Mouse (Mus musculus): ENCODE results near the gene Gm1123. TPM values are rescaled to one million over a fixed set of nuclear protein-coding genes. Genes with fewer than 3 reads are reported as not detected.

Gm1123 gene
- total and polyA plus RNA-seq, 3 experiments: 0.05 TPM; not detected in 2

- Histone ChIP-seq H3K27me3 (ENCODE audit: insufficient read depth, low read length) (no peaks in the 10 kb centered on the region), H3K9me3 (replicated peaks) (no peaks in the 10 kb centered on the region), H3K4me3 (ENCODE audit: low read depth, low read length) (no peak overlapping the region), H3K36me3 (replicated peaks) (peaks cover 88% of the 10 kb centered on the region), H3K4me1 (ENCODE audit: insufficient read depth, low read depth, low read length) (peaks cover 5% of the 10 kb centered on the region; the same call in 1 of the 2 replicates)
- DNase-seq (ENCODE audit: low spot score) (no peak), ATAC-seq (ENCODE audit: extremely low read depth, insufficient number of reproducible peaks, low FRiP score, poor library complexity, severe bottlenecking) (no peak)
- TF ChIP-seq CTCF (IDR thresholded peaks at IDR 0.05; ENCODE audit: low read depth, low read length) (no peak), TAL1 (conservative IDR thresholded peaks at IDR 0.05; ENCODE audit: low read depth, low read length) (no peak), POLR2AphosphoS5 (IDR thresholded peaks at IDR 0.05; ENCODE audit: insufficient replicate concordance, low read depth, low read length) (no peak)
Observed at GRCm38 (mm10) chr9:99044761-99045160, 9.2 kb upstream of the Gm1123 start.

DNA sequence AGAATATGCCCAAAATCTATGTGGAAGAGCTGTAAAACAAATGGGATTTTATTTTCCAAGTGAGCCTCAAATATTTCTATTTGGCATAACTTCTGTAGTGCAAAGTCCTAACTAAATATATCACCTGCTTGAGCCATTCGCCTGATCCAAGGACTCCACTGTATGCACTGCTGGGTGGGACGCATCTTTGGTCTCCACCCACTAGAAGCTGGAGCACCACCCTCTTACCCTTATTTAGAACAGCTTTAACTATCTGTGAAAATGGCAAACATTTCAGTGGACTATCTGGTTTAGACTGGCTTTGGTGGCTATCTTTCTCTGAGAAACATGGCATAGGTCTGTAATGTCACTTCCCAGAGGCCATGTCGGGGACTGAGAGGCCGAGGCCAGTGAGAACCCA, 7.1 kb upstream of the Gm1123 start:
- Histone ChIP-seq H3K4me3 (ENCODE audit: low read depth, low read length) (no peak overlapping the region), H3K27me3 (ENCODE audit: insufficient read depth, low read length) (no peaks in the 10 kb centered on the region), H3K36me3 (replicated peaks) (peaks cover 88% of the 10 kb centered on the region), H3K4me1 (ENCODE audit: insufficient read depth, low read depth, low read length) (peaks cover 5% of the 10 kb centered on the region; the same call in 1 of the 2 replicates), H3K9me3 (replicated peaks) (no peaks in the 10 kb centered on the region)
- ATAC-seq (ENCODE audit: extremely low read depth, insufficient number of reproducible peaks, low FRiP score, poor library complexity, severe bottlenecking): no peak
- no peak for TF ChIP-seq GATA1 (IDR thresholded peaks at IDR 0.05; ENCODE audit: borderline replicate concordance, low read length)
- no peak for TF ChIP-seq TAL1 (conservative IDR thresholded peaks at IDR 0.05; ENCODE audit: low read depth, low read length)
- TF ChIP-seq CTCF (IDR thresholded peaks at IDR 0.05; ENCODE audit: low read depth, low read length): no peak
- no peak for TF ChIP-seq POLR2AphosphoS5 (IDR thresholded peaks at IDR 0.05; ENCODE audit: insufficient replicate concordance, low read depth, low read length)
- TF ChIP-seq GATA2 (IDR thresholded peaks at IDR 0.05; ENCODE audit: borderline replicate concordance, low read depth, low read length): no peak
- no peak for DNase-seq (ENCODE audit: low spot score)

GRCm38 (mm10) chr9:99041994-99042393, 6.5 kb upstream of the Gm1123 start:
- no peak for TF ChIP-seq POLR2AphosphoS5 (IDR thresholded peaks at IDR 0.05; ENCODE audit: insufficient replicate concordance, low read depth, low read length)
- TF ChIP-seq CTCF (IDR thresholded peaks at IDR 0.05; ENCODE audit: low read depth, low read length): no peak
- TF ChIP-seq TAL1 (conservative IDR thresholded peaks at IDR 0.05; ENCODE audit: low read depth, low read length): no peak
- TF ChIP-seq GATA2 (IDR thresholded peaks at IDR 0.05; ENCODE audit: borderline replicate concordance, low read depth, low read length): no peak
- TF ChIP-seq GATA1 (IDR thresholded peaks at IDR 0.05; ENCODE audit: borderline replicate concordance, low read length): no peak
- Histone ChIP-seq H3K36me3 (replicated peaks) (peaks cover 88% of the 10 kb centered on the region), H3K4me3 (ENCODE audit: low read depth, low read length) (no peak overlapping the region), H3K27me3 (ENCODE audit: insufficient read depth, low read length) (no peaks in the 10 kb centered on the region), H3K9me3 (replicated peaks) (no peaks in the 10 kb centered on the region), H3K4me1 (ENCODE audit: insufficient read depth, low read depth, low read length) (peaks cover 11% of the 10 kb centered on the region; the same call in 1 of the 2 replicates)
- ATAC-seq (ENCODE audit: extremely low read depth, insufficient number of reproducible peaks, low FRiP score, poor library complexity, severe bottlenecking): no peak
- DNase-seq (ENCODE audit: low spot score): no peak

DNA sequence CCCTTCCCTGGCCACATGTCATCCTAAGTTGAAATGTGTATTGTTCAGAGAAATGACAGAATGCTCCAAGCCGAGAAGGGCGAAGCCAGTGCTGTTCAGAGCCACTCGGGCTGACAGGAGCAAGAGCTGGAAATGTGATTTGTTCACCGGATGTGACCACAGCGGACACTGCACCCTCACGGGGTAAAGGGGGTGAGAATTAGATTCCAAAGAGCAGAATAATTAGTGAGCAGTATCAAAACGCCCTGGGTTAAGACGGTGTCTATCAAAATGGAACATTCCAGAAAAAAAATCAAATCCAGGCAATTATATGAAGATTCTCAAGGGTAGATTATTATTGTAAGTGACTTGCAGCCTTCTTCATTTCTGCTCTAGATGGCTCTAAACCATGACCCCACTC, 1.4 kb downstream of the Gm1123 start:
- no peaks in the 10 kb centered on the region for H3K9me3 ChIP-seq (replicated peaks)
- DNase-seq (ENCODE audit: low spot score) (no peak), ATAC-seq (ENCODE audit: extremely low read depth, insufficient number of reproducible peaks, low FRiP score, poor library complexity, severe bottlenecking) (no peak)
- peaks cover 34% of the 10 kb centered on the region for H3K36me3 ChIP-seq (replicated peaks)
- H3K4me1 ChIP-seq (ENCODE audit: insufficient read depth, low read depth, low read length): peaks cover 21% of the 10 kb centered on the region
- H3K4me3 ChIP-seq (ENCODE audit: low read depth, low read length): no peak overlapping the region
- peaks cover 5% of the 10 kb centered on the region for H3K27me3 ChIP-seq (ENCODE audit: insufficient read depth, low read length)
- TF ChIP-seq POLR2AphosphoS5 (IDR thresholded peaks at IDR 0.05; ENCODE audit: insufficient replicate concordance, low read depth, low read length) (no peak), GATA2 (IDR thresholded peaks at IDR 0.05; ENCODE audit: borderline replicate concordance, low read depth, low read length) (no peak), GATA1 (IDR thresholded peaks at IDR 0.05; ENCODE audit: borderline replicate concordance, low read length) (no peak), CTCF (IDR thresholded peaks at IDR 0.05; ENCODE audit: low read depth, low read length) (no peak), TAL1 (conservative IDR thresholded peaks at IDR 0.05; ENCODE audit: low read depth, low read length) (no peak)

DNA sequence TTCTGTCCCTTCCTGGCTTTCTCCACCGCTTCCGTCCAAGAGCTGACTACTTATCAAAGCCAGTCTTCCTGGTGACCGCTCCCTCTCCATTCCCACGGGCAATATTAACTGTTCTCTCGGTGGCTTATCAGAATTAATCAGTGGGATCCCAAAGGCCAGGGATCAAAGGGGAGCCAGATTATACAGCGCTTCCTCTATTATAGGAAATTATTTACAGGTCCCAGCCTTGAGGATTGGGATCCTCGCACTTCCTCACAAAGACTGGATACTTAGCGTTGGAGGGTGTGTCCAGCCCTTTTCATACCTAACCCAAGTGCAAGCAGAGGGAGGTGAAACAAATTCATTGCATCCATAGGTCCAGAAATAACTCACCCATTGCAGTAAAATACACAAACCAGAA, 3.5 kb downstream of the Gm1123 start:
- no peak for DNase-seq (ENCODE audit: low spot score)
- H3K4me3 ChIP-seq (ENCODE audit: low read depth, low read length): no peak overlapping the region
- peaks cover 10% of the 10 kb centered on the region for H3K27me3 ChIP-seq (ENCODE audit: insufficient read depth, low read length)
- ATAC-seq (ENCODE audit: extremely low read depth, insufficient number of reproducible peaks, low FRiP score, poor library complexity, severe bottlenecking): no peak
- peaks cover 15% of the 10 kb centered on the region for H3K4me1 ChIP-seq (ENCODE audit: insufficient read depth, low read depth, low read length)
- H3K36me3 ChIP-seq (replicated peaks): peaks cover 17% of the 10 kb centered on the region
- TF ChIP-seq TAL1 (conservative IDR thresholded peaks at IDR 0.05; ENCODE audit: low read depth, low read length) (no peak), CTCF (IDR thresholded peaks at IDR 0.05; ENCODE audit: low read depth, low read length) (no peak), POLR2AphosphoS5 (IDR thresholded peaks at IDR 0.05; ENCODE audit: insufficient replicate concordance, low read depth, low read length) (no peak), GATA2 (IDR thresholded peaks at IDR 0.05; ENCODE audit: borderline replicate concordance, low read depth, low read length) (no peak), GATA1 (IDR thresholded peaks at IDR 0.05; ENCODE audit: borderline replicate concordance, low read length) (no peak)
- no peaks in the 10 kb centered on the region for H3K9me3 ChIP-seq (replicated peaks)

DNA sequence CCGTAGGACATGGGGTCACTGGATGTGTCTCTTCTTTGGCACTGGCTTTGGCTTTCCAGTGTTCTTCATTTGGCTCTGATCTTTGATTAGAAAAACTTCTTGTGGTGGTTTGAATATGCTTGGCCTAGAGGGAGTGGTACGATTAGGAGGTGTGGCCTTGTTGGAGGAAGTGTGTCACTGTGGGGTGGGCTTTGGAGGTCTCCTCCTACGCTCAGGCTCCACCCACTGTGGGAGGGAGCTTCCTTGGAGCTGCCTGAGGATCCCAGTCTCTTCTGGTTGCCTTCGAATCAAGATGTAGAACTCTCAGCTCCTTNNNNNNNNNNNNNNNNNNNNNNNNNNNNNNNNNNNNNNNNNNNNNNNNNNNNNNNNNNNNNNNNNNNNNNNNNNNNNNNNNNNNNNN, 13.8 kb downstream of the Gm1123 start:
- no peaks in the 10 kb centered on the region for H3K9me3 ChIP-seq (replicated peaks)
- H3K27me3 ChIP-seq (ENCODE audit: insufficient read depth, low read length): peaks cover 12% of the 10 kb centered on the region; the same call in 1 of the 2 replicates
- no peaks in the 10 kb centered on the region for H3K36me3 ChIP-seq (replicated peaks)
- DNase-seq (ENCODE audit: low spot score): no peak
- no peak overlapping the region for H3K4me3 ChIP-seq (ENCODE audit: low read depth, low read length)
- no peak for ATAC-seq (ENCODE audit: extremely low read depth, insufficient number of reproducible peaks, low FRiP score, poor library complexity, severe bottlenecking)
- no peaks in the 10 kb centered on the region for H3K4me1 ChIP-seq (ENCODE audit: insufficient read depth, low read depth, low read length)
- TF ChIP-seq TAL1 (conservative IDR thresholded peaks at IDR 0.05; ENCODE audit: low read depth, low read length): no peak
- TF ChIP-seq POLR2AphosphoS5 (IDR thresholded peaks at IDR 0.05; ENCODE audit: insufficient replicate concordance, low read depth, low read length): no peak

- no peak for DNase-seq (ENCODE audit: low spot score)
- Histone ChIP-seq H3K4me1 (ENCODE audit: insufficient read depth, low read depth, low read length) (no peaks in the 10 kb centered on the region), H3K4me3 (ENCODE audit: low read depth, low read length) (no peak overlapping the region), H3K9me3 (replicated peaks) (no peaks in the 10 kb centered on the region), H3K36me3 (replicated peaks) (no peaks in the 10 kb centered on the region), H3K27me3 (ENCODE audit: insufficient read depth, low read length) (peaks cover 14% of the 10 kb centered on the region; the same call in 1 of the 2 replicates)
- TF ChIP-seq GATA1 (IDR thresholded peaks at IDR 0.05; ENCODE audit: borderline replicate concordance, low read length) (no peak), TAL1 (conservative IDR thresholded peaks at IDR 0.05; ENCODE audit: low read depth, low read length) (no peak), POLR2AphosphoS5 (IDR thresholded peaks at IDR 0.05; ENCODE audit: insufficient replicate concordance, low read depth, low read length) (no peak), GATA2 (IDR thresholded peaks at IDR 0.05; ENCODE audit: borderline replicate concordance, low read depth, low read length) (no peak), CTCF (IDR thresholded peaks at IDR 0.05; ENCODE audit: low read depth, low read length) (no peak)
- ATAC-seq (ENCODE audit: extremely low read depth, insufficient number of reproducible peaks, low FRiP score, poor library complexity, severe bottlenecking): no peak
Observed at GRCm38 (mm10) chr9:99021166-99021565, 14.3 kb downstream of the Gm1123 start.
